Mouse (Mus musculus): ENCODE results near the gene Phf11c. TPM values are rescaled to one million over a fixed set of nuclear protein-coding genes. Genes with fewer than 3 reads are reported as not detected.
A peak's percentile ranks its signal among the peaks of the same experiment; 100 is the strongest.
"Not testable (repeated sequence)": the region's sequence is repeated elsewhere in the genome, so short reads cannot be mapped to it uniquely, and the experiment has no call there.

Phf11c gene
- polyA plus RNA-seq (2016; fragmentation: Nextera tagmentation; extraction: Ambion mirVana) = 0.49 and 0.54 TPM in 2 replicates

DNA sequence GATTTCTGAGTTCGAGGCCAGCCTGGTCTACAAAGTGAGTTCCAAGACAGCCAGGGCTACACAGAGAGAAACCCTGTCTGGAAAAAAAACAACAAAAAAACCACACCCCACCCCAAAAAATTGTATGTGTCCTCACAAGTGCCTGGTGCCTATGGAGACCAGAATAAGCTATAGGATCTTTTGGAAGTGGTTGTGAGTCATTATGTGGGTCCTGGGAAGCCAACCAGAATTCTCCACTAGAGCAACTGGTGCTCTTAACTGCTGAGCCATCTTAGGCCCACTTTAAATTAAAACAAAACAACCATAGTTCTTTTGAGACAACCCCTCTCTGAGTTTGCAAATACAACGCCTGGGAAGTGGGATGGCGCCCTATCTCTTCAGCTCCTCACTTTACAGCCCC, at the start of gene Phf11c:
Gene Phf11c (minus strand): TSS at position 101 of the 400 bp plus-strand sequence.
- WGBS = 84% methylated on average over 3 of the region's 3 CpGs
- H3K27me3 ChIP-seq (ENCODE audit: insufficient read depth, poor library complexity, severe bottlenecking) = no peaks in the 10 kb centered on the region
- H3K36me3 ChIP-seq = no peaks in the 10 kb centered on the region
- no peak for DNase-seq (ENCODE audit: low spot score)
- H3K9me3 ChIP-seq = no peaks in the 10 kb centered on the region
- H3K27ac ChIP-seq = no peak within 1 kb of the TSS
- H3K4me3 ChIP-seq = no peak within 1 kb of the TSS
- no peaks in the 10 kb centered on the region for H3K4me1 ChIP-seq

DNA sequence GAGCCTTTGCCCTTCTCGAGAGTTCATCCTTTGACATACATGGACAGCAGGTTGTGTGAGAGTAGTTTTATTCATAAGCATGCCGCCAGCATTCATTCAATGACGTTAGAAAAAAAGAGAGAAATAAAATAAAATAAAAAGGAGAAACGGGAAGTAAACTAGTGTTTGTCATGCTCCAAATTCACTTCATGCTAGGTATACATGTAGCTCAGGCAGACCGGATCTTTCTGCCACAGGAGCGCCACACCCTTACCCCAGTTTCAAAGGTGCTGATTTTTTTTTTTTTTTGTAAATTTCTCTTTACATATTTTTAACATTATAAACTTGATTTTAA, 46.3 kb upstream of the Phf11c start:
- Histone ChIP-seq H3K9me3 (no peaks in the 10 kb centered on the region), H3K4me3 (peak overlapping the region; percentile 90)
- 14% methylated on average over 6 of the region's 6 CpGs for WGBS

DNA sequence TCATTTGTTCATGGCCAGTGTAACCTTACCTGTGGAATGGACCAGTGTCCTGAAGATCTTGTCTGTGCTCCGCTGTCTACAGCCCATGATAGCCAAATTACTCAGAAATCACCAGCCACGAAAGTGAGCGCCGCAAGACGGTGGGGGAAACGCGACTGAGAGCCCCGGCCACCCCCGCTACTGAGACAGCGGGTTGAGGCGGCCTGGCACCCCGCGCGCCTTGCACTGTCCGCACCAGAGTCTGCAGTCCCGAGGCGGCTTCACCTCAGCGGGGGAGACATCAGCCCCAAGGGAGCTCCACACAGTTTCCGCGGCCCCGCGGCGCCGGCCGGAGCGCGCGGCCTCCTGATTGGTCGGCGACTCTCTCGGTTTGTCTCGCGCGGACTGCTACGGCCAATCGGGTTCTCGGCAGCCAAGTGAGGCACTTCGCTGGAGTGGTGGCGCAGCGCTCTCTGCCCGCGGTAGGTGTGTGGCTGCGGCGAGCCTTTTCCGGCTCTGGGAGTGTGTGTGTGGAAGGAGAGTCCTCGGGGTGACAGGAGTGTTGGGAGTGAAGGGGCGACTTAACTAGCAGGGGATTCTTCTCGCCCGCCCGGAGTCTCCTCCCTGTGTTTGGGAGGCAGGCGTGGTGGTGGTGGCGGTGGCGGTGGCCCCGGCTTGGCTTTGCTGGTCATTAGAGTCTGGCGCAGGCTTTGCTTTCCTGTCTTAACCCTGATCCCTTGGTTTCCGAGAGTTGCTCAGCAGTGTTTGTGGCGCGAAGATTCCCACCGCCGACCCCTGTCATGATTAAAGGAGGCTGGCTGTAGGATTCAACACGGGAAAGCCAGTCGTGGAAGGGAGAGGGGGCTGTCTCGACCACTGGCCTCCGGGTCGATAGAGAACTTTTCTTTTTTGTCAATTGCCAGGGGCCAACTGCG, 45.6 kb upstream of the Phf11c start, which contains the start of the genes Setdb2 and Cab39l:
Gene Setdb2 (minus strand): TSS at position 327 of the 914 bp plus-strand sequence.
Gene Cab39l (plus strand): TSS at position 415 of the 914 bp plus-strand sequence.
- Histone ChIP-seq H3K4me3 (peak within 1 kb of the TSS; percentile 90), H3K36me3 (no peaks in the 10 kb centered on the region), H3K9me3 (no peaks in the 10 kb centered on the region), H3K27ac (peak within 1 kb of the TSS; percentile 93), H3K4me1 (no peaks in the 10 kb centered on the region), H3K27me3 (ENCODE audit: insufficient read depth, poor library complexity, severe bottlenecking) (no peaks in the 10 kb centered on the region)
- DNase-seq (ENCODE audit: low spot score) = peak; percentile 98
- WGBS = under 1% methylated on average over 66 of the region's 66 CpGs

More for the DNA sequence above, 46.3 kb upstream of the Phf11c start:
- peak overlapping the region; percentile 93 for H3K27ac ChIP-seq
- H3K4me1 ChIP-seq = no peaks in the 10 kb centered on the region
- no peaks in the 10 kb centered on the region for H3K27me3 ChIP-seq (ENCODE audit: insufficient read depth, poor library complexity, severe bottlenecking)
- no peak for DNase-seq (ENCODE audit: low spot score)
- no peaks in the 10 kb centered on the region for H3K36me3 ChIP-seq

- Histone ChIP-seq H3K9me3 (no peaks in the 10 kb centered on the region), H3K4me1 (no peaks in the 10 kb centered on the region), H3K27ac (peak overlapping the region; percentile 93; the same call in 1 of the 2 replicates), H3K27me3 (ENCODE audit: insufficient read depth, poor library complexity, severe bottlenecking) (no peaks in the 10 kb centered on the region), H3K36me3 (no peaks in the 10 kb centered on the region), H3K4me3 (peak overlapping the region; percentile 90)
- 23% methylated on average over 7 of the region's 7 CpGs for WGBS
- no peak for DNase-seq (ENCODE audit: low spot score)
These were observed 44.9 kb upstream of the Phf11c start for GRCm38 (mm10) chr14:59440039-59440438.

DNA sequence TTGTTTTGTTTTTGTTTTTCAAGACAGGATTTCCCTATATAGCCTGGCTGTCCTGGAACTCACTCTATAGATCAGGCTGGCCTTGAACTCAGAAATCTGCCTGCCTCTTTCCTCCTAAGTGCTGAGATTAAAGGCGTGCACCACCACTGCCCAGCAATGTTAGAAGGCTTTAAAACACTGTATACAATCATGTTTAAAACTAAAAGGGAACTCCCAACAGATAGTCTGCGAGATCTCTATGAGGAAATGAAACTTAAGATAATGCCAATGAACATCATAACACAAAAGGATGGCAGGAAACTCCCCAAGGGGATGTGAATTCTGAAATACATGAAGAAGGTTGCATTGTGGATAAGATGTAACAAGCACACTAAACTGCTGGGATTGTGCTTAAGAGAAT, 43.3 kb upstream of the Phf11c start:
- H3K36me3 ChIP-seq = no peaks in the 10 kb centered on the region
- no peak for DNase-seq (ENCODE audit: low spot score)
- no peaks in the 10 kb centered on the region for H3K4me1 ChIP-seq
- 89% methylated on average over 2 of the region's 2 CpGs for WGBS
- no peak overlapping the region for H3K4me3 ChIP-seq
- no peak overlapping the region for H3K27ac ChIP-seq
- no peaks in the 10 kb centered on the region for H3K9me3 ChIP-seq
- H3K27me3 ChIP-seq (ENCODE audit: insufficient read depth, poor library complexity, severe bottlenecking) = no peaks in the 10 kb centered on the region

- H3K27me3 ChIP-seq (ENCODE audit: insufficient read depth, poor library complexity, severe bottlenecking) = no peaks in the 10 kb centered on the region
- no peak for DNase-seq (ENCODE audit: low spot score)
- 87% methylated on average over 3 of the region's 3 CpGs for WGBS
- no peak overlapping the region for H3K27ac ChIP-seq
- no peak overlapping the region for H3K4me3 ChIP-seq
- no peaks in the 10 kb centered on the region for H3K4me1 ChIP-seq
- H3K36me3 ChIP-seq = no peaks in the 10 kb centered on the region
- no peaks in the 10 kb centered on the region for H3K9me3 ChIP-seq
These were observed 42.2 kb upstream of the Phf11c start for GRCm38 (mm10) chr14:59437398-59437797.

- Histone ChIP-seq H3K4me3 (no peak overlapping the region), H3K27ac (no peak overlapping the region), H3K9me3 (no peaks in the 10 kb centered on the region), H3K4me1 (no peaks in the 10 kb centered on the region), H3K27me3 (ENCODE audit: insufficient read depth, poor library complexity, severe bottlenecking) (no peaks in the 10 kb centered on the region), H3K36me3 (no peaks in the 10 kb centered on the region)
- DNase-seq (ENCODE audit: low spot score) = no peak
These were observed 40.0 kb upstream of the Phf11c start for GRCm38 (mm10) chr14:59435206-59435605.

DNA sequence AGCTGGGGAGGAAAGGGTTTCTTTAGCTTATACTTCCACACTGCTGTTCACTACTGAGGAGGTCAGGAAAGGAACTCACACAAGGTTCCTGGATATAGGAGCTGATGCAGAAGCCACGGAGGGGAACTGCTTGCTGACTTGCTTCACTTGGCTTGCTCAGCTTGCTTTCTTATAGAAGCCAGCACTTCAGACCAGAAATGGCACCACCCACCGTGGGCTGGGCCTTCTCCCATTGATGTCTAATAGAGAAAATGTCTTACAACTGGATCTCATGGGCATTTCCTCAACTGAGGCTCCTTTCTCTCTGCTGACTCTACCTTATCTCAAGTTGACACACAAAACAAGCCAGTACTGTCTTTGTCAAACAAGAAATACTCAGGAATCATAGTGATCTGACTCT, 38.7 kb upstream of the Phf11c start:
- Histone ChIP-seq H3K4me3 (no peak overlapping the region), H3K36me3 (no peaks in the 10 kb centered on the region), H3K4me1 (no peaks in the 10 kb centered on the region), H3K27me3 (ENCODE audit: insufficient read depth, poor library complexity, severe bottlenecking) (no peaks in the 10 kb centered on the region), H3K27ac (no peak overlapping the region), H3K9me3 (no peaks in the 10 kb centered on the region)
- WGBS = 63% methylated on average over 2 of the region's 2 CpGs
- no peak for DNase-seq (ENCODE audit: low spot score)

- no peak for DNase-seq (ENCODE audit: low spot score)
- H3K36me3 ChIP-seq = 0 out of 2 replicates have a peak, but pooled peaks cover 3% of the 10 kb centered on the region
- 88% methylated on average over 1 of the region's 1 CpGs for WGBS
- no peaks in the 10 kb centered on the region for H3K27me3 ChIP-seq (ENCODE audit: insufficient read depth, poor library complexity, severe bottlenecking)
- H3K27ac ChIP-seq = no peak overlapping the region
- no peak overlapping the region for H3K4me3 ChIP-seq
- H3K4me1 ChIP-seq = no peaks in the 10 kb centered on the region
- H3K9me3 ChIP-seq = no peaks in the 10 kb centered on the region
These were observed 35.4 kb upstream of the Phf11c start for GRCm38 (mm10) chr14:59430556-59430955.

DNA sequence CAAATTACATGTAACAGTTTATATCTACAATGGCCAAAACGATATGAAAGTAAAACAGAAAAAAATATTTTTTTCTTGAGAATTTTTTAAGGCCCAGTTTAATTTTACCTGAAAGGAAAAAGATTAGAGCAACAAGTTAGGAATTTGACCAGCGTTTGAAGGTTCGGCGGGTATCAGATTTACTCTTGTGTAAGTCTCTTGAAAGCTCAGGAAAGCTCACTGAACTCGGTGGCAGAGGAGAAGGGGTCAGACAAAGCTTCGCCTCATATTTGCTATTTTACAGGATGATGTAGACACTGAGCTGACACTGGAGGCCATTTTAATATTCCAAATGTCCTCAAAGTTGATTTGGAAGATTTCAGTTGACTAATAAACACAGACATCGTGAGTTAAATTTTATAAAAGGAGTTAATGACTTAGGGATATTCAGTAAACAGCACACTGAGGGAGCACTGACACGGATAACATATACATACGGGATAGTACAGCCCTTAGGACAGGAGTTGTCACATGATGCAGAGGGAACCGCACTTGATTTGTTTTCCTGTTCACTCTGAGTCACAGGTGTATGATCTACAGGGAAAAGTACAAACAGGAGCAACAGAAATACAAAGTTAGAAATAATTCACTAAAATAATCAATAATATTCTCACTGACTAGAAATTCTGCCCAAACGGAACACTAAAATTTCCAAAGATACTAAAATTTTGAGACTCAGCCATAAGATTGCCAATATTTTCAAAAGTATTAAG, 27.9 kb upstream of the Phf11c start:
- Histone ChIP-seq H3K4me3 (no peak overlapping the region), H3K27ac (no peak overlapping the region), H3K36me3 (peaks cover 11% of the 10 kb centered on the region), H3K4me1 (no peaks in the 10 kb centered on the region), H3K27me3 (ENCODE audit: insufficient read depth, poor library complexity, severe bottlenecking) (no peaks in the 10 kb centered on the region), H3K9me3 (no peaks in the 10 kb centered on the region)
- 89% methylated on average over 11 of the region's 11 CpGs for WGBS
- no peak for DNase-seq (ENCODE audit: low spot score)

DNA sequence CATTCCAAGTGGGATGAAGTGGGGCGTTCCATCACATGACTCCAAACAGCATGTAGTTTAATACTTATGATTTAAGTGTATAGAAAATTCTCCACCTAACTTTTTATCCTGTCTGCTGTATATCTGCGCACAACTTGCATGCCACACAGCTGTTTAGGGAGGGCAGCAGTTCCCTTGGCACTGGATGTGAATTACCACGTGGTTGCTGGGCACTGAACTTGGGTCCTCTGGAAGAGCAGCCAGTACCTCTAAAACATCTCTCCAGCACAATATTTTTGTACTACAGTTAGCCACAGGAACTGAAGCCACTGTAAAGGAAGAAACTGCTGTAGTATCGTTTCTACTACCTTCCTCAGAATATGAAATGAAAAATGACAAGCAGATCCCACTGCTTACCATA, 23.0 kb upstream of the Phf11c start:
- 88% methylated on average over 4 of the region's 4 CpGs for WGBS
- DNase-seq (ENCODE audit: low spot score) = no peak
- Histone ChIP-seq H3K27me3 (ENCODE audit: insufficient read depth, poor library complexity, severe bottlenecking) (no peaks in the 10 kb centered on the region), H3K27ac (no peak overlapping the region), H3K4me1 (no peaks in the 10 kb centered on the region), H3K4me3 (no peak overlapping the region), H3K36me3 (peaks cover 27% of the 10 kb centered on the region), H3K9me3 (no peaks in the 10 kb centered on the region)

DNA sequence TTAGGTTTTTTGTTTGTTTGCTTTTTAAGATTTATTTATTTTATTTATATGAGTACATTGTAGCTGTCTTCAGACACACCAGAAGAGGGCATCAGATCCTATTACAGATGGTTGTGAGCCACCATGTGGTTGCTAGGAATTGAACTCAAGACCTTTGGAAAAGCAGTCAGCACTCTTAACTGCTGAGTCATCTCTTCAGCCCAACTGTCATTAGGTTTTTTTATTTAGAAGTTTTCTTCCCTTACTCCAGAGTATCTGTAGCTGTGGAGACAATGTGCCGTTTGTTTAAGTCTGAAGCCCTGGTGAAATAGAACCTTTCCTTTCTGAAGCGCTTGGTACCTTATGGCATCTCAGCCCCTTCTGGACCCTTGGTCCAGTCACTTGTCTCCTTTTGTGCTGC, 19.8 kb upstream of the Phf11c start:
- WGBS = 92% methylated on average over 2 of the region's 2 CpGs
- not testable (repeated sequence) for H3K9me3 ChIP-seq; H3K27ac ChIP-seq; H3K27me3 ChIP-seq (ENCODE audit: insufficient read depth, poor library complexity, severe bottlenecking); H3K4me1 ChIP-seq; H3K4me3 ChIP-seq; DNase-seq (ENCODE audit: low spot score)
- H3K36me3 ChIP-seq = peaks cover 31% of the 10 kb centered on the region; the same call in 1 of the 2 replicates

DNA sequence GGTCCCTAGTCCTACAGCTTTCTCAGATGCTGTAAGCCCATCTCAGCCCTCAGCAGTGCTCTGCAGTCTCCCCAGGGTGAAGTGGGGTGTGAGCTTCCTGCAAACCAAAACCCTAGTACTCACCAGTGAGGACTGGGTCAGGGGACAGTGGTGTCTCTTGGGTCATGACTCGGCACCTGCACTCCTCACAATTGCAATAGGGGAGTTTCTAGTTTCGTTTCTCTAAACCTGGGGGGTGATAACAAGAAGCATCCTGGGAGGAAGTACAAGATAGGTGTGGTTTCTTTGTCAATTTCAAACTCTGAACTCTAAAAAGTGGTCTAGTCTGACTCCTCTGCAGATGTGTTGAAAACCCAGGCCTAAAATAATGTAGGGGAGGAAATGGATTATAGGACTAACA, 1.8 kb upstream of the Phf11c start:
- Histone ChIP-seq H3K36me3 (0 out of 2 replicates have a peak, but pooled peaks cover 3% of the 10 kb centered on the region), H3K4me1 (no peaks in the 10 kb centered on the region), H3K27me3 (ENCODE audit: insufficient read depth, poor library complexity, severe bottlenecking) (no peaks in the 10 kb centered on the region), H3K4me3 (no peak overlapping the region), H3K9me3 (no peaks in the 10 kb centered on the region), H3K27ac (no peak overlapping the region)
- DNase-seq (ENCODE audit: low spot score) = no peak
- 73% methylated on average over 2 of the region's 2 CpGs for WGBS
